Mouse (Mus musculus) kidney, adult 11 months (tissue): ENCODE data around the gene Rnase10.
"Not testable (repeated sequence)": the region's sequence is repeated elsewhere in the genome, so short reads cannot be mapped to it uniquely, and the experiment has no call there.

Experiments
- DNase-seq: peaks from one replicate; pipeline ENCODE4 v3.0.0; 2022

The Rnase10 gene

GRCm38 (mm10) chr14:51007152-51007801 lies at the start of gene Rnase10:
Gene Rnase10 (plus strand): TSS chr14:51007751.
- no peak for DNase-seq

GRCm38 (mm10) chr14:50958289-50958995 lies 49.1 kb upstream of the Rnase10 start:
- DNase-seq, result not testable (repeated sequence)

- DNase-seq, result no peak
Observed at GRCm38 (mm10) chr14:50968216-50968980, 39.2 kb upstream of the Rnase10 start.

- DNase-seq, result no peak
Observed at GRCm38 (mm10) chr14:50969041-50969440, 38.5 kb upstream of the Rnase10 start.

GRCm38 (mm10) chr14:50969558-50970544 lies 37.7 kb upstream of the Rnase10 start:
- no peak for DNase-seq

- no peak for DNase-seq
Observed at GRCm38 (mm10) chr14:50970822-50971221, 36.7 kb upstream of the Rnase10 start.

GRCm38 (mm10) chr14:50973054-50973453 lies 34.5 kb upstream of the Rnase10 start:
- not testable (repeated sequence) for DNase-seq

GRCm38 (mm10) chr14:50973700-50974099 lies 33.9 kb upstream of the Rnase10 start:
- DNase-seq, result peak; percentile 25

GRCm38 (mm10) chr14:50975001-50975400 lies 32.5 kb upstream of the Rnase10 start:
- DNase-seq, result no peak

GRCm38 (mm10) chr14:50976674-50977073 lies 30.9 kb upstream of the Rnase10 start:
- DNase-seq, result peak; percentile 27

GRCm38 (mm10) chr14:50978451-50978850 lies 29.1 kb upstream of the Rnase10 start:
- DNase-seq, result not testable (repeated sequence)

GRCm38 (mm10) chr14:50979631-50980030 lies 27.9 kb upstream of the Rnase10 start:
- DNase-seq, result peak; percentile 52

GRCm38 (mm10) chr14:50981207-50981606 lies 26.3 kb upstream of the Rnase10 start:
- no peak for DNase-seq

GRCm38 (mm10) chr14:50981837-50982236 lies 25.7 kb upstream of the Rnase10 start:
- DNase-seq, result no peak

- peak; percentile 52 for DNase-seq
Observed at GRCm38 (mm10) chr14:50987668-50988067, 19.9 kb upstream of the Rnase10 start.

- peak; percentile 36 for DNase-seq
Observed at GRCm38 (mm10) chr14:50991037-50991436, 16.5 kb upstream of the Rnase10 start.

- no peak for DNase-seq
Observed at GRCm38 (mm10) chr14:50997088-50997487, 10.5 kb upstream of the Rnase10 start.

- DNase-seq, result peak; percentile 68
Observed at GRCm38 (mm10) chr14:50997999-50998666, 9.4 kb upstream of the Rnase10 start.

GRCm38 (mm10) chr14:51007914-51008713 lies 563 bp downstream of the Rnase10 start:
- peak; percentile 37 for DNase-seq

- DNase-seq, result no peak
Observed at GRCm38 (mm10) chr14:51008781-51009180, 1.2 kb downstream of the Rnase10 start.

GRCm38 (mm10) chr14:51009572-51009971 lies 2.0 kb downstream of the Rnase10 start:
- no peak for DNase-seq
